Mouse (Mus musculus) ES-Bruce4 (cell line): ENCODE measurements around the gene Ypel2.

ENCODE experiments used
- EP300 ChIP-seq: IDR thresholded peaks from 2 replicates; pipeline ENCODE4 v1.6.1; 2011; ENCODE audit warnings: low read depth, low read length; ENCODE audit not compliant: insufficient read depth
- POLR2A ChIP-seq: IDR thresholded peaks from one replicate; pipeline ENCODE4 v1.8.1; 2011; ENCODE audit warnings: low read length; ENCODE audit not compliant: insufficient read depth

GRCm38 (mm10) chr11:86960331-86960730 lies 33.2 kb downstream of the Ypel2 start:
- TF ChIP-seq POLR2A = no peak
- TF ChIP-seq EP300 = no peak
